Mouse (Mus musculus) MEL (cell line): ENCODE data around the gene Myom1. TPM values are rescaled to one million over a fixed set of nuclear protein-coding genes. Genes with fewer than 3 reads are reported as not detected.

Source experiments
- DNase-seq: peaks from one replicate; pipeline ENCODE4 v3.0.0; 2011; ENCODE audit warnings: low read depth, low spot score
- H3K27ac ChIP-seq: 2 replicates; pipeline ENCODE4 v1.5.1; 2012; ENCODE audit warnings: low read depth, mild to moderate bottlenecking, control low read depth, low read length, moderate library complexity; ENCODE audit not compliant: control insufficient read depth
- H3K27me3 ChIP-seq, 2 experiments: fragments of 150-350 bp in 1 of 2; sonication (generic) in 1 of 2; 2 replicates each; pipeline ENCODE4 v1.6.1; 2012; ENCODE audit warnings: low read length in 2 of 2, mild to moderate bottlenecking in 2 of 2, improper control_type of control experiment in 1 of 2, moderate library complexity in 1 of 2; ENCODE audit not compliant: insufficient read depth in 2 of 2, control insufficient read depth in 1 of 2
- H3K36me3 ChIP-seq, 2 experiments: 2 replicates each; pipeline ENCODE4 v1.6.1; 2012 to 2014; ENCODE audit warnings: low read length in 2 of 2, improper control_type of control experiment in 1 of 2, inconsistent platforms in 1 of 2, mild to moderate bottlenecking in 1 of 2; ENCODE audit not compliant: insufficient read depth in 2 of 2, control insufficient read depth in 1 of 2
- H3K4me1 ChIP-seq, 2 experiments: fragments of 150-350 bp in 1 of 2; sonication (generic) in 1 of 2; 2 replicates each; pipeline ENCODE4 v1.6.1; 2012; ENCODE audit warnings: low read length in 2 of 2, improper control_type of control experiment in 1 of 2, mild to moderate bottlenecking in 1 of 2; ENCODE audit not compliant: insufficient read depth in 2 of 2, control insufficient read depth in 1 of 2
- H3K4me3 ChIP-seq, 2 experiments: fragments of 150-350 bp in 1 of 2; sonication (generic) in 1 of 2; 2 replicates each; pipeline ENCODE4 v1.5.1; 2012; ENCODE audit warnings: low read depth in 2 of 2, low read length in 2 of 2, mild to moderate bottlenecking in 2 of 2, moderate library complexity in 2 of 2, control low read depth in 1 of 2, improper control_type of control experiment in 1 of 2; ENCODE audit not compliant: control insufficient read depth in 1 of 2, insufficient read depth in 1 of 2
- H3K79me2 ChIP-seq: 2 replicates; pipeline ENCODE4 v1.6.1; 2012; ENCODE audit warnings: mild to moderate bottlenecking, low read length, moderate library complexity; ENCODE audit not compliant: control insufficient read depth, poor library complexity, insufficient read depth
- H3K9ac ChIP-seq: 2 replicates; pipeline ENCODE4 v1.6.1; 2012; ENCODE audit warnings: low read depth, mild to moderate bottlenecking, control low read depth, low read length, moderate library complexity; ENCODE audit not compliant: control insufficient read depth, poor library complexity, severe bottlenecking
- H3K9me3 ChIP-seq: fragments of 150-350 bp; sonication (generic); replicated peaks from 2 replicates; pipeline ENCODE4 v1.6.1; 2012; ENCODE audit warnings: mild to moderate bottlenecking, low read length, improper control_type of control experiment, moderate library complexity; ENCODE audit not compliant: insufficient read depth
- CHD1 ChIP-seq: IDR thresholded peaks from 2 replicates; pipeline ENCODE4 v1.6.1; 2012; ENCODE audit warnings: low read depth, mild to moderate bottlenecking, inconsistent platforms, low read length, improper control_type of control experiment
- CHD2 ChIP-seq: IDR thresholded peaks from 2 replicates; pipeline ENCODE4 v1.6.1; 2011; ENCODE audit warnings: low read length, improper control_type of control experiment
- EP300 ChIP-seq, 2 experiments: IDR thresholded peaks; 2 replicates each; pipeline ENCODE4 v1.6.1; 2011; ENCODE audit warnings: improper control_type of control experiment in 2 of 2, low read length in 2 of 2, low read depth in 1 of 2, mild to moderate bottlenecking in 1 of 2
- ETS1 ChIP-seq: IDR thresholded peaks from 2 replicates; pipeline ENCODE4 v1.6.1; 2012; ENCODE audit warnings: low read depth, mild to moderate bottlenecking, inconsistent platforms, low read length, improper control_type of control experiment, moderate library complexity
- GABPA ChIP-seq: IDR thresholded peaks from 2 replicates; pipeline ENCODE4 v1.6.1; 2012; ENCODE audit warnings: low read depth, mild to moderate bottlenecking, inconsistent platforms, low read length, improper control_type of control experiment, moderate library complexity
- GATA1 ChIP-seq: IDR thresholded peaks from 2 replicates; pipeline ENCODE4 v1.6.1; 2011; ENCODE audit warnings: low read depth, low read length, improper control_type of control experiment
- HCFC1 ChIP-seq: IDR thresholded peaks from 2 replicates; pipeline ENCODE4 v1.6.1; 2012; ENCODE audit warnings: low read depth, mild to moderate bottlenecking, inconsistent platforms, low read length, improper control_type of control experiment, moderate library complexity
- KAT2A ChIP-seq: conservative IDR thresholded peaks from 2 replicates; pipeline ENCODE4 v1.6.1; 2012; ENCODE audit warnings: low read depth, low read length, improper control_type of control experiment, inconsistent platforms
- MAFK ChIP-seq: IDR thresholded peaks from 2 replicates; pipeline ENCODE4 v1.6.1; 2011; ENCODE audit warnings: low read depth, mild to moderate bottlenecking, low read length, improper control_type of control experiment, borderline replicate concordance
- MAX ChIP-seq: IDR thresholded peaks from 2 replicates; pipeline ENCODE4 v1.6.1; 2011; ENCODE audit warnings: low read length, improper control_type of control experiment
- MEF2A ChIP-seq: IDR thresholded peaks from 2 replicates; pipeline ENCODE4 v1.6.1; 2014; ENCODE audit warnings: low read depth, mild to moderate bottlenecking, inconsistent platforms, low read length, improper control_type of control experiment; ENCODE audit not compliant: poor library complexity, insufficient replicate concordance, severe bottlenecking; ENCODE audit errors: extremely low read depth
- MXI1 ChIP-seq: IDR thresholded peaks from 2 replicates; pipeline ENCODE4 v1.6.1; 2011; ENCODE audit warnings: mild to moderate bottlenecking, low read depth, low read length, improper control_type of control experiment
- MYB ChIP-seq: IDR thresholded peaks from 2 replicates; pipeline ENCODE4 v1.6.1; 2011; ENCODE audit warnings: mild to moderate bottlenecking, low read depth, low read length, improper control_type of control experiment
- MYC ChIP-seq: IDR thresholded peaks from 2 replicates; pipeline ENCODE4 v1.6.1; 2011; ENCODE audit warnings: low read depth, mild to moderate bottlenecking, low read length, improper control_type of control experiment, moderate library complexity
- NRF1 ChIP-seq: IDR thresholded peaks from 2 replicates; pipeline ENCODE4 v1.6.1; 2014; ENCODE audit warnings: low read depth, mild to moderate bottlenecking, inconsistent platforms, low read length, improper control_type of control experiment, moderate library complexity; ENCODE audit not compliant: poor library complexity, insufficient read depth, severe bottlenecking
- POLR2A ChIP-seq, 2 experiments: IDR thresholded peaks; 2 replicates each; pipeline ENCODE4 v1.6.1; 2011 to 2012; ENCODE audit warnings: low read length in 2 of 2, mild to moderate bottlenecking in 2 of 2, control low read depth in 1 of 2, improper control_type of control experiment in 1 of 2, low read depth in 1 of 2, moderate library complexity in 1 of 2; ENCODE audit not compliant: control insufficient read depth in 1 of 2, insufficient read depth in 1 of 2, poor library complexity in 1 of 2
- POLR2AphosphoS5 ChIP-seq: IDR thresholded peaks from 2 replicates; pipeline ENCODE4 v1.6.1; 2012; ENCODE audit warnings: low read depth, borderline replicate concordance, mild to moderate bottlenecking, inconsistent platforms, low read length, moderate library complexity, mixed read lengths
- RAD21 ChIP-seq: IDR thresholded peaks from 2 replicates; pipeline ENCODE4 v1.6.1; 2011; ENCODE audit warnings: mild to moderate bottlenecking, low read depth, low read length, improper control_type of control experiment
- RCOR1 ChIP-seq: IDR thresholded peaks from 2 replicates; pipeline ENCODE4 v1.6.1; 2012; ENCODE audit warnings: low read depth, mild to moderate bottlenecking, inconsistent platforms, low read length, improper control_type of control experiment
- SIN3A ChIP-seq: IDR thresholded peaks from 2 replicates; pipeline ENCODE4 v1.6.1; 2012; ENCODE audit warnings: low read length, improper control_type of control experiment, inconsistent platforms
- SMC3 ChIP-seq: IDR thresholded peaks from 2 replicates; pipeline ENCODE4 v1.6.1; 2011; ENCODE audit warnings: low read depth, low read length, improper control_type of control experiment
- TAL1 ChIP-seq: IDR thresholded peaks from 2 replicates; pipeline ENCODE4 v1.6.1; 2012; ENCODE audit warnings: mild to moderate bottlenecking, inconsistent platforms, low read length, moderate library complexity, mixed read lengths
- TBP ChIP-seq: IDR thresholded peaks from 2 replicates; pipeline ENCODE4 v1.8.0; 2011; ENCODE audit warnings: low read depth, low read length, improper control_type of control experiment
- UBTF ChIP-seq: IDR thresholded peaks from 2 replicates; pipeline ENCODE4 v1.6.1; 2012; ENCODE audit warnings: low read depth, mild to moderate bottlenecking, inconsistent platforms, low read length, improper control_type of control experiment, moderate library complexity, borderline replicate concordance; ENCODE audit not compliant: insufficient read depth
- USF1 ChIP-seq: IDR thresholded peaks from 2 replicates; pipeline ENCODE4 v1.6.1; 2014; ENCODE audit warnings: low read depth, mild to moderate bottlenecking, inconsistent platforms, low read length, improper control_type of control experiment, moderate library complexity
- USF2 ChIP-seq, 2 experiments: IDR thresholded peaks; 2 replicates each; pipeline ENCODE4 v1.6.1; 2011 to 2012; ENCODE audit warnings: improper control_type of control experiment in 2 of 2, low read length in 2 of 2, borderline replicate concordance in 1 of 2, inconsistent platforms in 1 of 2, low read depth in 1 of 2, mild to moderate bottlenecking in 1 of 2; ENCODE audit not compliant: insufficient read depth in 1 of 2
- ZMIZ1 ChIP-seq: IDR thresholded peaks from 2 replicates; pipeline ENCODE4 v1.6.1; 2012; ENCODE audit warnings: low read depth, mild to moderate bottlenecking, inconsistent platforms, low read length, improper control_type of control experiment, moderate library complexity
- polyA plus RNA-seq, 2 experiments: library from polyadenylated mRNA; stranded (reverse) in 1 of 2; unstranded in 1 of 2; fragments of >175 nt in 1 of 2; fragments of >200 nt in 1 of 2; gene quantifications; 2 replicates each; pipeline versions ENCODE4 v1.2.1 to v1.2.4; 2012; ENCODE audit warnings: low replicate concordance in 2 of 2, low read depth in 1 of 2; ENCODE audit not compliant: insufficient read length in 2 of 2, insufficient read depth in 1 of 2, missing spikeins in 1 of 2
- total RNA-seq: library from RNA; depleted of rRNA; stranded (reverse); fragments of 300-350 nt; gene quantifications from 2 replicates; pipeline ENCODE4 v1.2.3, GENCODE M21; 2012

Gene Myom1
- total and polyA plus RNA-seq, 3 experiments: 0.65 to 0.79 TPM; not detected in 1

- TF ChIP-seq EP300 (IDR thresholded peaks at IDR 0.05; ENCODE audit: low read depth in 1 of 2, low read length in 2 of 2): no peak
- TF ChIP-seq ZMIZ1: no peak
- TF ChIP-seq UBTF: no peak
- Histone ChIP-seq H3K9ac (no peak overlapping the region), H3K9me3 (no peaks in the 10 kb centered on the region), H3K4me1 (no peaks in the 10 kb centered on the region), H3K27me3 (no peaks in the 10 kb centered on the region), H3K27ac (no peak overlapping the region), H3K36me3 (no peaks in the 10 kb centered on the region), H3K79me2 (no peaks in the 10 kb centered on the region), H3K4me3 (no peak overlapping the region)
- no peak for DNase-seq
These were observed 23.5 kb downstream of the Myom1 start for GRCm38 (mm10) chr17:71025922-71026321.

- no peak for DNase-seq
- Histone ChIP-seq H3K9me3 (no peaks in the 10 kb centered on the region), H3K4me1 (no peaks in the 10 kb centered on the region), H3K4me3 (no peak overlapping the region), H3K9ac (no peak overlapping the region), H3K27me3 (no peaks in the 10 kb centered on the region), H3K36me3 (no peaks in the 10 kb centered on the region), H3K79me2 (no peaks in the 10 kb centered on the region), H3K27ac (no peak overlapping the region)
- no peak for TF ChIP-seq UBTF
- no peak for TF ChIP-seq GATA1
- TF ChIP-seq MAX: no peak
- TF ChIP-seq MYB: no peak
- TF ChIP-seq GABPA: no peak
- no peak for TF ChIP-seq RAD21
- no peak for TF ChIP-seq USF1
- no peak for TF ChIP-seq RCOR1
- TF ChIP-seq TBP: no peak
- TF ChIP-seq SIN3A: no peak
- no peak for TF ChIP-seq CHD2
- TF ChIP-seq POLR2A (IDR thresholded peaks at IDR 0.05; ENCODE audit: control insufficient read depth in 1 of 2, insufficient read depth in 1 of 2, low read depth in 1 of 2, low read length in 2 of 2, poor library complexity in 1 of 2): no peak
- TF ChIP-seq NRF1: no peak
- TF ChIP-seq MXI1: no peak
- no peak for TF ChIP-seq TAL1
These were observed 24.8 kb downstream of the Myom1 start for GRCm38 (mm10) chr17:71027186-71027585.

- DNase-seq: no peak
- Histone ChIP-seq H3K27ac (no peak overlapping the region), H3K4me3 (no peak overlapping the region), H3K4me1 (peaks cover 0 to 3% of the 10 kb centered on the region in 2 experiments; a peak in 1 of 4 replicates), H3K36me3 (peaks cover 0 to 4% of the 10 kb centered on the region in 2 experiments; a peak in 2 of 4 replicates), H3K27me3 (no peaks in the 10 kb centered on the region), H3K9ac (no peak overlapping the region), H3K79me2 (no peaks in the 10 kb centered on the region), H3K9me3 (no peaks in the 10 kb centered on the region)
- TF ChIP-seq NRF1 (no peak), ETS1 (no peak), RCOR1 (no peak), HCFC1 (no peak), MXI1 (no peak), MYC (no peak), MAFK (no peak), CHD1 (no peak), KAT2A (no peak), SMC3 (no peak), USF2 (IDR thresholded peaks at IDR 0.05; ENCODE audit: borderline replicate concordance in 1 of 2, insufficient read depth in 1 of 2, low read depth in 1 of 2, low read length in 2 of 2) (no peak), MEF2A (no peak), POLR2AphosphoS5 (no peak), TAL1 (no peak), GABPA (no peak)
These were observed 30.3 kb downstream of the Myom1 start for GRCm38 (mm10) chr17:71032719-71033118.
